Mouse (Mus musculus) bone marrow, adult 2 months (tissue): ENCODE results near the gene Cdk14.

ENCODE experiments used
- CTCF ChIP-seq: fragments of 200-500 bp; IDR thresholded peaks from 2 replicates; pipeline ENCODE4 v1.5.1; 2011; ENCODE audit warnings: low read length, control low read depth; ENCODE audit not compliant: control insufficient read depth, insufficient read depth
- POLR2A ChIP-seq: fragments of 200-500 bp; IDR thresholded peaks from 2 replicates; pipeline ENCODE4 v1.6.1; 2011; ENCODE audit warnings: low read depth, mild to moderate bottlenecking, control low read depth, low read length, borderline replicate concordance; ENCODE audit not compliant: control insufficient read depth

- TF ChIP-seq CTCF (no peak), POLR2A (no peak)
Observed at GRCm38 (mm10) chr5:4917274-4917673, 502.8 kb downstream of the Cdk14 start.
